Mouse (Mus musculus): ENCODE measurements at regions not wholly inside any gene's neighbourhood (a gene's known extent, or its start where the extent isn't known, plus 50 kb on each side); places are given as distances from the start of the nearest gene placed in this dataset.

- intact Hi-C loops (cut with DNase I), result loop anchor here (5.0 kb wide), 1 partner anchor 1171 kb away; no protein-coding TSS in a partner anchor
- DNase-seq (ENCODE audit: low spot score in 2 of 2), result no peak
Measured at GRCm38 (mm10) chr16:27138384-27138783, 146.9 kb upstream of the Gmnc start.

- peak; percentile 56 to 57 for DNase-seq (ENCODE audit: low spot score in 2 of 2)
- intact Hi-C loops (cut with DNase I), result loop anchor here (5.0 kb wide), 1 partner anchor 1172 kb away; no protein-coding TSS in a partner anchor
Measured at GRCm38 (mm10) chr16:27138987-27139386, 147.5 kb upstream of the Gmnc start.

GRCm38 (mm10) chr16:27140037-27140436, 148.6 kb upstream of the Gmnc start:
- intact Hi-C loops (cut with DNase I), result loop anchor here (2.0 to 10.0 kb wide), 5 partner anchors 155 to 908 kb away; no protein-coding TSS in a partner anchor
- DNase-seq (ENCODE audit: low spot score in 2 of 2), result peak; percentile 54 to 78

GRCm38 (mm10) chr16:27155805-27156204, 151.5 kb upstream of the Ostn start:
- DNase-seq (ENCODE audit: low spot score in 2 of 2), result peak in 1 of 2 experiments; percentile 14
- intact Hi-C loops (cut with DNase I), result no loop called here

GRCm38 (mm10) chr16:27195650-27196049, 111.6 kb upstream of the Ostn start:
- intact Hi-C loops (cut with DNase I), result no loop called here
- DNase-seq (ENCODE audit: low spot score in 2 of 2), result no peak

Data from left cerebral cortex, postnatal 14 days (tissue).